ENCODE assay signal across 8 mouse cellular contexts in genomic region chr8:107519860-107520259, GRCm38 (mm10).
A peak's percentile ranks its signal among the peaks of the same experiment; 100 is the strongest.
DNase-seq lines count a peak whose midpoint lies in the region; ATAC-seq lines count a peak whose summit lies in the region.

No protein-coding gene starts in this region.

- no peak overlapping the region for H3K9ac ChIP-seq in hindbrain, embryonic 15.5 days

- no peak overlapping the region for H3K4me2 ChIP-seq in hindbrain, embryonic 15.5 days

- WGBS in hindbrain, embryonic 15.5 days, result 30% methylated on average over 4 of the region's 4 CpGs

- H3K9me3 ChIP-seq in hindbrain, embryonic 15.5 days, result no peaks in the 10 kb centered on the region

- H3K27me3 ChIP-seq in hindbrain, embryonic 15.5 days, result no peaks in the 10 kb centered on the region

- 0 out of 2 replicates have a peak overlapping the region, but pooled peaks have one; percentile 23 for H3K27ac ChIP-seq in hindbrain, embryonic 15.5 days (replicated peaks)

- ATAC-seq in hindbrain, embryonic 15.5 days (ENCODE audit: low FRiP score, low read depth), result peak; percentile 61; the same call in 1 of the 2 replicates

- H3K4me1 ChIP-seq in hindbrain, embryonic 15.5 days (replicated peaks), result peaks cover 9% of the 10 kb centered on the region

- no peak overlapping the region for H3K4me3 ChIP-seq in hindbrain, embryonic 15.5 days

- no peaks in the 10 kb centered on the region for H3K36me3 ChIP-seq in hindbrain, embryonic 15.5 days

- peak; percentile 12 for DNase-seq in right cerebral cortex, postnatal 4 days
- DNase-seq in right cerebral cortex, adult 18-20 months, result no peak
- DNase-seq in gastrocnemius, adult 18-20 months (ENCODE audit: low spot score), result peak; percentile 43
- peak; percentile 80 for DNase-seq in lung, postnatal 10 days
- no peak for DNase-seq in thymus, postnatal 4 days
- no peak for DNase-seq in adrenal gland, adult 8-10 months
- DNase-seq in adrenal gland, adult (ENCODE audit: inconsistent age in 2 of 2, low spot score in 1 of 2), result no peak

Comparison
In these comparisons a context has a peak if more than half of its experiments do, and no peak if none do; other contexts are left out.
1. DNase-seq: peak in right cerebral cortex, postnatal 4 days (single experiment), gastrocnemius, adult 18-20 months (single experiment) and lung, postnatal 10 days (single experiment); none in right cerebral cortex, adult 18-20 months (single experiment), thymus, postnatal 4 days (single experiment), adrenal gland, adult 8-10 months (single experiment) and adrenal gland, adult (0 of 2).